Mouse (Mus musculus) limb, embryonic 10.5 days (tissue): Measurements from ENCODE around the gene Hpse. TPM values are rescaled to one million over a fixed set of nuclear protein-coding genes. Genes with fewer than 3 reads are reported as not detected.

Experiments used
- polyA plus RNA-seq: library from polyadenylated mRNA; unstranded; fragments of >200 nt; fragmentation: Nextera tagmentation; extraction: Ambion mirVana; gene quantifications from 2 replicates; pipeline ENCODE4 v1.2.1, GENCODE M21; 2016

The Hpse gene
- polyA plus RNA-seq, 1 experiment from 2014 or later: 2.3 TPM

Other genes starting within 250 kb of the Hpse start
- 14.5 and 15.4 TPM in 2 replicates for gene Lin54, start 219.1 kb downstream of the Hpse start, polyA plus RNA-seq
- gene Cops4, start 201.4 kb downstream of the Hpse start, polyA plus RNA-seq: 252 and 254 TPM in 2 replicates
- 2.2 and 2.7 TPM in 2 replicates for gene Plac8, start 147.5 kb downstream of the Hpse start, polyA plus RNA-seq
- 60.5 and 69.0 TPM in 2 replicates for gene Coq2, start 44.6 kb downstream of the Hpse start, polyA plus RNA-seq
- gene Helq, start 78.9 kb upstream of the Hpse start, polyA plus RNA-seq: 21.8 and 28.8 TPM in 2 replicates
- 204 and 214 TPM in 2 replicates for gene Mrps18c, start 78.9 kb upstream of the Hpse start, polyA plus RNA-seq
- 32.1 and 32.3 TPM in 2 replicates for gene Abraxas1, start 101.2 kb upstream of the Hpse start, polyA plus RNA-seq
- 0.59 and 0.61 TPM in 2 replicates for gene Gpat3, start 126.0 kb upstream of the Hpse start, polyA plus RNA-seq